Mouse (Mus musculus) adrenal gland, adult 10 weeks (tissue): Measurements from ENCODE around the gene Strn. TPM values are rescaled to one million over a fixed set of nuclear protein-coding genes. Genes with fewer than 3 reads are reported as not detected.

Experiments
- polyA plus RNA-seq: library from polyadenylated mRNA; stranded (reverse); fragments of 350-450 nt; fragmentation: Illumina TruSeq; extraction: RNeasy Lipid Tissue Mini Kit (QIAGEN cat#74804); gene quantifications from one replicate; pipeline ENCODE4 v1.2.3, GENCODE M21; 2014; ENCODE audit warnings: low read depth, low replicate concordance

The Strn gene
- polyA plus RNA-seq, result 40.4 TPM

GRCm38 (mm10) chr17:78737096-78737495 lies at the start of gene Strn:
Strn (minus strand) TSS chr17:78737196.

Other genes starting within 250 kb of the Strn start
- 2.5 TPM for gene Vit, start 229.1 kb downstream of the Strn start, polyA plus RNA-seq
- 18.0 TPM for gene Heatr5b, start 98.2 kb upstream of the Strn start, polyA plus RNA-seq
- 21.8 TPM for gene Gpatch11, start 98.4 kb upstream of the Strn start, polyA plus RNA-seq
- gene Eif2ak2, start 145.4 kb upstream of the Strn start, polyA plus RNA-seq, result 101 TPM
- not detected for gene Sult6b1, start 169.8 kb upstream of the Strn start, polyA plus RNA-seq
- gene Cebpzos, start 179.3 kb upstream of the Strn start, polyA plus RNA-seq, result 83.9 TPM
- 103 TPM for gene Cebpz, start 199.9 kb upstream of the Strn start, polyA plus RNA-seq
- 47.3 TPM for gene Ndufaf7, start 199.9 kb upstream of the Strn start, polyA plus RNA-seq